Mouse (Mus musculus) MEL (cell line): ENCODE measurements around the gene Cwh43.

Source experiments
- CHD2 ChIP-seq: IDR thresholded peaks from 2 replicates; pipeline ENCODE4 v1.6.1; 2011; ENCODE audit warnings: low read length, improper control_type of control experiment
- POLR2A ChIP-seq, 2 experiments: IDR thresholded peaks; 2 replicates each; pipeline ENCODE4 v1.6.1; 2011 to 2012; ENCODE audit warnings: low read length in 2 of 2, mild to moderate bottlenecking in 2 of 2, control low read depth in 1 of 2, improper control_type of control experiment in 1 of 2, low read depth in 1 of 2, moderate library complexity in 1 of 2; ENCODE audit not compliant: control insufficient read depth in 1 of 2, insufficient read depth in 1 of 2, poor library complexity in 1 of 2
- POLR2AphosphoS2 ChIP-seq: IDR thresholded peaks from 2 replicates; pipeline ENCODE4 v1.6.1; 2011; ENCODE audit warnings: low read length, improper control_type of control experiment

DNA sequence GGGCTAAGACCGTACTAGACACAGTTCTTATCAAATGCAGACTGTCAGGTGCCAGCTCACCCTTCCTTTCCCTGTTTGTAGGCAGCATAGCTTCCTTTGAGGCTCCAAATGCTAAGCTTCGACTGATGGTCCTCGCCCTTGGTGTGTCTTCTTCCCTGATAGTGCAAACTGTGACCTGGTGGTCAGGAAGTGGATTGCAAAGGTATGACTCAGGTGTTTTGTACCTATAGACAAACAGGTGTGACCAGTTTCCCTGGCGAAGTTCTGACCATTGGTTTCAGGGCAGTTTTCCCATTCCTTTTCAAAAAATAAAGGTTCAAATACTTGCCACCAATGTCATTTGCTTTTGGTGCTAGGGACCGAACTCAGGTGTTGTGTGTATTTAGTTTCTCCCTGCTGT lies 5.9 kb downstream of the Cwh43 start:
- TF ChIP-seq POLR2A (IDR thresholded peaks at IDR 0.05; ENCODE audit: control insufficient read depth in 1 of 2, insufficient read depth in 1 of 2, low read depth in 1 of 2, low read length in 2 of 2, poor library complexity in 1 of 2) (no peak), POLR2AphosphoS2 (no peak), CHD2 (no peak)
